Mouse (Mus musculus): ENCODE measurements at regions not wholly inside any gene's neighbourhood (a gene's known extent, or its start where the extent isn't known, plus 50 kb on each side); places are given as distances from the start of the nearest gene placed in this dataset.

- Histone ChIP-seq H3K4me3 (ENCODE audit: low read depth, low read length) (no peak overlapping the region), H3K9ac (ENCODE audit: low read depth, poor library complexity, severe bottlenecking) (no peak overlapping the region), H3K36me3 (ENCODE audit: control insufficient read depth, insufficient read depth, low read length, poor library complexity, severe bottlenecking) (no peaks in the 10 kb centered on the region), H3K27ac (ENCODE audit: insufficient read depth, low read length) (no peak overlapping the region), H3K27me3 (ENCODE audit: control insufficient read depth, insufficient read depth, low read length, poor library complexity, severe bottlenecking) (no peaks in the 10 kb centered on the region; the same call in 1 of the 2 replicates), H3K9me3 (replicated peaks; ENCODE audit: control insufficient read depth, insufficient read depth, low read length, poor library complexity, severe bottlenecking) (no peaks in the 10 kb centered on the region), H3K4me1 (ENCODE audit: control insufficient read depth, insufficient read depth, low read length) (no peaks in the 10 kb centered on the region)
- TF ChIP-seq EP300 (IDR thresholded peaks at IDR 0.05; ENCODE audit: insufficient read depth, low read depth, low read length) (no peak), CTCF (IDR thresholded peaks at IDR 0.05; ENCODE audit: low read depth, low read length) (no peak), POLR2A (IDR thresholded peaks at IDR 0.05; ENCODE audit: insufficient read depth, low read length) (no peak)
Observed at GRCm38 (mm10) chr9:99800076-99800475, 75.9 kb downstream of the Sox14 start.

GRCm38 (mm10) chr9:99799387-99800021, 76.5 kb downstream of the Sox14 start:
- Histone ChIP-seq H3K36me3 (ENCODE audit: control insufficient read depth, insufficient read depth, low read length, poor library complexity, severe bottlenecking) (no peaks in the 10 kb centered on the region), H3K9ac (ENCODE audit: low read depth, poor library complexity, severe bottlenecking) (no peak overlapping the region), H3K27me3 (ENCODE audit: control insufficient read depth, insufficient read depth, low read length, poor library complexity, severe bottlenecking) (no peaks in the 10 kb centered on the region; the same call in 1 of the 2 replicates), H3K4me3 (ENCODE audit: low read depth, low read length) (no peak overlapping the region), H3K9me3 (replicated peaks; ENCODE audit: control insufficient read depth, insufficient read depth, low read length, poor library complexity, severe bottlenecking) (no peaks in the 10 kb centered on the region), H3K27ac (ENCODE audit: insufficient read depth, low read length) (no peak overlapping the region), H3K4me1 (ENCODE audit: control insufficient read depth, insufficient read depth, low read length) (no peaks in the 10 kb centered on the region)
- TF ChIP-seq POLR2A (IDR thresholded peaks at IDR 0.05; ENCODE audit: insufficient read depth, low read length) (no peak), CTCF (IDR thresholded peaks at IDR 0.05; ENCODE audit: low read depth, low read length) (no peak), EP300 (IDR thresholded peaks at IDR 0.05; ENCODE audit: insufficient read depth, low read depth, low read length) (no peak)

GRCm38 (mm10) chr9:99797066-99797770, 78.8 kb downstream of the Sox14 start:
- Histone ChIP-seq H3K9ac (ENCODE audit: low read depth, poor library complexity, severe bottlenecking) (no peak overlapping the region), H3K9me3 (replicated peaks; ENCODE audit: control insufficient read depth, insufficient read depth, low read length, poor library complexity, severe bottlenecking) (no peaks in the 10 kb centered on the region), H3K36me3 (ENCODE audit: control insufficient read depth, insufficient read depth, low read length, poor library complexity, severe bottlenecking) (no peaks in the 10 kb centered on the region), H3K27me3 (ENCODE audit: control insufficient read depth, insufficient read depth, low read length, poor library complexity, severe bottlenecking) (no peaks in the 10 kb centered on the region), H3K4me1 (ENCODE audit: control insufficient read depth, insufficient read depth, low read length) (no peaks in the 10 kb centered on the region), H3K27ac (ENCODE audit: insufficient read depth, low read length) (no peak overlapping the region), H3K4me3 (ENCODE audit: low read depth, low read length) (no peak overlapping the region)
- TF ChIP-seq EP300 (IDR thresholded peaks at IDR 0.05; ENCODE audit: insufficient read depth, low read depth, low read length), result no peak
- no peak for TF ChIP-seq POLR2A (IDR thresholded peaks at IDR 0.05; ENCODE audit: insufficient read depth, low read length)
- TF ChIP-seq CTCF (IDR thresholded peaks at IDR 0.05; ENCODE audit: low read depth, low read length), result no peak

GRCm38 (mm10) chr9:99792700-99793099, 75.6 kb upstream of the Cldn18 start:
- Histone ChIP-seq H3K27me3 (ENCODE audit: control insufficient read depth, insufficient read depth, low read length, poor library complexity, severe bottlenecking) (no peaks in the 10 kb centered on the region; the same call in 1 of the 2 replicates), H3K4me1 (ENCODE audit: control insufficient read depth, insufficient read depth, low read length) (no peaks in the 10 kb centered on the region), H3K4me3 (ENCODE audit: low read depth, low read length) (no peak overlapping the region), H3K9ac (ENCODE audit: low read depth, poor library complexity, severe bottlenecking) (no peak overlapping the region), H3K27ac (ENCODE audit: insufficient read depth, low read length) (no peak overlapping the region), H3K36me3 (ENCODE audit: control insufficient read depth, insufficient read depth, low read length, poor library complexity, severe bottlenecking) (no peaks in the 10 kb centered on the region), H3K9me3 (replicated peaks; ENCODE audit: control insufficient read depth, insufficient read depth, low read length, poor library complexity, severe bottlenecking) (no peaks in the 10 kb centered on the region)
- no peak for TF ChIP-seq CTCF (IDR thresholded peaks at IDR 0.05; ENCODE audit: low read depth, low read length)
- no peak for TF ChIP-seq EP300 (IDR thresholded peaks at IDR 0.05; ENCODE audit: insufficient read depth, low read depth, low read length)
- no peak for TF ChIP-seq POLR2A (IDR thresholded peaks at IDR 0.05; ENCODE audit: insufficient read depth, low read length)

- TF ChIP-seq POLR2A (IDR thresholded peaks at IDR 0.05; ENCODE audit: insufficient read depth, low read length) (no peak), CTCF (IDR thresholded peaks at IDR 0.05; ENCODE audit: low read depth, low read length) (no peak), EP300 (IDR thresholded peaks at IDR 0.05; ENCODE audit: insufficient read depth, low read depth, low read length) (no peak)
- Histone ChIP-seq H3K36me3 (ENCODE audit: control insufficient read depth, insufficient read depth, low read length, poor library complexity, severe bottlenecking) (no peaks in the 10 kb centered on the region), H3K27me3 (ENCODE audit: control insufficient read depth, insufficient read depth, low read length, poor library complexity, severe bottlenecking) (no peaks in the 10 kb centered on the region; the same call in 1 of the 2 replicates), H3K9me3 (replicated peaks; ENCODE audit: control insufficient read depth, insufficient read depth, low read length, poor library complexity, severe bottlenecking) (no peaks in the 10 kb centered on the region), H3K27ac (ENCODE audit: insufficient read depth, low read length) (no peak overlapping the region), H3K4me1 (ENCODE audit: control insufficient read depth, insufficient read depth, low read length) (no peaks in the 10 kb centered on the region), H3K9ac (ENCODE audit: low read depth, poor library complexity, severe bottlenecking) (no peak overlapping the region), H3K4me3 (ENCODE audit: low read depth, low read length) (no peak overlapping the region)
Observed at GRCm38 (mm10) chr9:99786864-99787263, 69.8 kb upstream of the Cldn18 start.

- Histone ChIP-seq H3K27me3 (ENCODE audit: control insufficient read depth, insufficient read depth, low read length, poor library complexity, severe bottlenecking) (no peaks in the 10 kb centered on the region), H3K36me3 (ENCODE audit: control insufficient read depth, insufficient read depth, low read length, poor library complexity, severe bottlenecking) (no peaks in the 10 kb centered on the region), H3K9me3 (replicated peaks; ENCODE audit: control insufficient read depth, insufficient read depth, low read length, poor library complexity, severe bottlenecking) (no peaks in the 10 kb centered on the region), H3K4me3 (ENCODE audit: low read depth, low read length) (no peak overlapping the region), H3K4me1 (ENCODE audit: control insufficient read depth, insufficient read depth, low read length) (no peaks in the 10 kb centered on the region), H3K27ac (ENCODE audit: insufficient read depth, low read length) (no peak overlapping the region), H3K9ac (ENCODE audit: low read depth, poor library complexity, severe bottlenecking) (no peak overlapping the region)
- TF ChIP-seq EP300 (IDR thresholded peaks at IDR 0.05; ENCODE audit: insufficient read depth, low read depth, low read length), result no peak
- TF ChIP-seq POLR2A (IDR thresholded peaks at IDR 0.05; ENCODE audit: insufficient read depth, low read length), result no peak
- TF ChIP-seq CTCF (IDR thresholded peaks at IDR 0.05; ENCODE audit: low read depth, low read length), result no peak
Observed at GRCm38 (mm10) chr9:99783156-99783555, 66.1 kb upstream of the Cldn18 start.

Data from ES-Bruce4 (cell line).